10 mouse cellular contexts compared by ENCODE assay signal in genomic region chr11:50371911-50372310, GRCm38 (mm10). TPM values are rescaled to one million over a fixed set of nuclear protein-coding genes. Genes with fewer than 3 reads are reported as not detected.
A peak's percentile ranks its signal among the peaks of the same experiment; 100 is the strongest.
DNase-seq lines count a peak whose midpoint lies in the region; ATAC-seq lines count a peak whose summit lies in the region.
"Had no signal": no experiment of that assay in that cellular context is flagged by ENCODE, and none has a peak within 500 bp of the region (broad histone marks: within the 10 kb centered on the region; RNA-seq: fewer than 3 reads in every experiment).

No protein-coding gene starts in this region.

- H3K9me3 ChIP-seq in heart, embryonic 12.5 days (replicated peaks) = no peaks in the 10 kb centered on the region
- no peaks in the 10 kb centered on the region for H3K9me3 ChIP-seq in embryonic facial prominence, embryonic 11.5 days (replicated peaks; ENCODE audit: control insufficient read depth, low read length)
- H3K9me3 ChIP-seq in hindbrain, embryonic 14.5 days (ENCODE audit: control insufficient read depth, low read length) = no peaks in the 10 kb centered on the region
- no peaks in the 10 kb centered on the region for H3K9me3 ChIP-seq in midbrain, embryonic 11.5 days (ENCODE audit: control insufficient read depth, low read length)

- intact Hi-C loops in heart, postnatal 10 days (cut with DNase I) = no loop called here

- peaks cover 10% of the 10 kb centered on the region for H3K4me1 ChIP-seq in heart, embryonic 12.5 days (replicated peaks)
- no peaks in the 10 kb centered on the region; the same call in 1 of the 2 replicates for H3K4me1 ChIP-seq in embryonic facial prominence, embryonic 11.5 days (ENCODE audit: control insufficient read depth, insufficient read depth, low read length)
- H3K4me1 ChIP-seq in hindbrain, embryonic 14.5 days (replicated peaks; ENCODE audit: control insufficient read depth, insufficient read depth, low read length) = peaks cover 20% of the 10 kb centered on the region; the same call in 1 of the 2 replicates
- peaks cover 23% of the 10 kb centered on the region for H3K4me1 ChIP-seq in midbrain, embryonic 11.5 days (ENCODE audit: control insufficient read depth, insufficient read depth, low read length)

- no peak overlapping the region for H3K4me3 ChIP-seq in heart, embryonic 12.5 days
- no peak overlapping the region for H3K4me3 ChIP-seq in embryonic facial prominence, embryonic 11.5 days (ENCODE audit: low read depth, low read length)
- H3K4me3 ChIP-seq in hindbrain, embryonic 14.5 days (replicated peaks; ENCODE audit: low read length) = peak overlapping the region; percentile 32
- peak overlapping the region; percentile 25; the same call in 1 of the 2 replicates for H3K4me3 ChIP-seq in midbrain, embryonic 11.5 days (ENCODE audit: low read depth, low read length)

- peak overlapping the region; percentile 68 for H3K4me2 ChIP-seq in heart, embryonic 12.5 days
- H3K4me2 ChIP-seq in embryonic facial prominence, embryonic 11.5 days (ENCODE audit: low read depth, low read length) = peak overlapping the region; percentile 29; the same call in 1 of the 2 replicates
- H3K4me2 ChIP-seq in hindbrain, embryonic 14.5 days (replicated peaks) = peak overlapping the region; percentile 72
- H3K4me2 ChIP-seq in midbrain, embryonic 11.5 days = 0 out of 2 replicates have a peak overlapping the region, but pooled peaks have one; percentile 58

- 0 out of 2 replicates have a peak, but pooled peaks cover 3% of the 10 kb centered on the region for H3K27me3 ChIP-seq in heart, embryonic 12.5 days (replicated peaks)
- H3K27me3 ChIP-seq in embryonic facial prominence, embryonic 11.5 days (ENCODE audit: control insufficient read depth, insufficient read depth, low read length) = no peaks in the 10 kb centered on the region
- no peaks in the 10 kb centered on the region for H3K27me3 ChIP-seq in hindbrain, embryonic 14.5 days (ENCODE audit: control insufficient read depth, insufficient read depth, low read length)
- peaks cover 12% of the 10 kb centered on the region for H3K27me3 ChIP-seq in midbrain, embryonic 11.5 days (ENCODE audit: control insufficient read depth, insufficient read depth, low read length)

- DNase-seq in heart, postnatal 10 days = no peak
- no peak for DNase-seq in embryonic facial prominence, embryonic 11.5 days (ENCODE audit: low spot score)
- no peak for DNase-seq in hindbrain, embryonic 14.5 days (ENCODE audit: low spot score)
- peak; percentile 88 for DNase-seq in midbrain, embryonic 11.5 days (ENCODE audit: low spot score, missing footprints)
- DNase-seq in urinary bladder, postnatal 10 days (ENCODE audit: low spot score) = no peak
- no peak for DNase-seq in thymus, postnatal 36 days
- no peak for DNase-seq in right cerebral cortex, postnatal 4 days

- ATAC-seq in heart, embryonic 12.5 days (ENCODE audit: insufficient number of reproducible peaks, low FRiP score) = no peak
- no peak for ATAC-seq in embryonic facial prominence, embryonic 11.5 days (replicated peaks; ENCODE audit: insufficient number of reproducible peaks, low FRiP score, low TSS enrichment, low read depth)
- ATAC-seq in hindbrain, embryonic 14.5 days (ENCODE audit: low FRiP score) = no peak
- ATAC-seq in midbrain, embryonic 11.5 days (ENCODE audit: low FRiP score) = no peak

- 100% methylated on average over 1 of the region's 1 CpGs for WGBS in heart, embryonic 12.5 days
- 93% methylated on average over 1 of the region's 1 CpGs for WGBS in embryonic facial prominence, embryonic 11.5 days
- 97% methylated on average over 1 of the region's 1 CpGs for WGBS in hindbrain, embryonic 14.5 days
- WGBS in midbrain, embryonic 11.5 days = 96% methylated on average over 1 of the region's 1 CpGs

- no peak overlapping the region for H3K9ac ChIP-seq in heart, embryonic 12.5 days
- peak overlapping the region; percentile 51; the same call in 1 of the 2 replicates for H3K9ac ChIP-seq in embryonic facial prominence, embryonic 11.5 days (replicated peaks; ENCODE audit: low read length)
- H3K9ac ChIP-seq in hindbrain, embryonic 14.5 days = peak overlapping the region; percentile 77
- H3K9ac ChIP-seq in midbrain, embryonic 11.5 days (ENCODE audit: low read length) = peak overlapping the region; percentile 78; the same call in 1 of the 2 replicates

- no peak overlapping the region for H3K27ac ChIP-seq in heart, embryonic 12.5 days (ENCODE audit: poor library complexity, severe bottlenecking)
- H3K27ac ChIP-seq in embryonic facial prominence, embryonic 11.5 days (replicated peaks; ENCODE audit: low read depth, low read length) = no peak overlapping the region
- H3K27ac ChIP-seq in hindbrain, embryonic 14.5 days = peak overlapping the region; percentile 94
- H3K27ac ChIP-seq in midbrain, embryonic 11.5 days (ENCODE audit: low read depth, low read length) = no peak overlapping the region

- H3K36me3 ChIP-seq in heart, embryonic 12.5 days = no peaks in the 10 kb centered on the region
- no peaks in the 10 kb centered on the region for H3K36me3 ChIP-seq in embryonic facial prominence, embryonic 11.5 days (replicated peaks; ENCODE audit: control insufficient read depth, insufficient read depth, low read depth, low read length)
- H3K36me3 ChIP-seq in hindbrain, embryonic 14.5 days (replicated peaks; ENCODE audit: control insufficient read depth, insufficient read depth) = no peaks in the 10 kb centered on the region
- H3K36me3 ChIP-seq in midbrain, embryonic 11.5 days (ENCODE audit: control insufficient read depth, insufficient read depth, low read length) = no peaks in the 10 kb centered on the region

RNA-seq across cellular contexts. Expression of gene Hnrnph1, which starts 4.9 kb away (rescaled TPM):
- 255 and 272 TPM in 2 replicates for polyA plus RNA-seq in heart, embryonic 12.5 days (2016; fragmentation: Nextera tagmentation; extraction: Ambion mirVana)
- 100 to 1,000 TPM; 154 to 182 TPM for total RNA-seq in heart, postnatal 10 days (2021)
- polyA plus RNA-seq in embryonic facial prominence, embryonic 11.5 days (2014; fragmentation: Nextera tagmentation; extraction: Ambion mirVana) = 823 and 855 TPM in 2 replicates
- 429 and 439 TPM in 2 replicates for polyA plus RNA-seq in hindbrain, embryonic 14.5 days (2014; fragmentation: Nextera tagmentation; extraction: Ambion mirVana)
- 848 and 902 TPM in 2 replicates for polyA plus RNA-seq in midbrain, embryonic 11.5 days (2014; fragmentation: Nextera tagmentation; extraction: Ambion mirVana)

RNA-seq across cellular contexts. Expression of gene Cby3, which starts 17.6 kb away (rescaled TPM):
- polyA plus RNA-seq in heart, embryonic 12.5 days (2016; fragmentation: Nextera tagmentation; extraction: Ambion mirVana) = 0.26 TPM in 1 of 2 replicates, not detected in the other
- not detected for total RNA-seq in heart, postnatal 10 days (2021)
- polyA plus RNA-seq in embryonic facial prominence, embryonic 11.5 days (2014; fragmentation: Nextera tagmentation; extraction: Ambion mirVana) = not detected in 2 replicates
- 0.68 and 1.3 TPM in 2 replicates for polyA plus RNA-seq in hindbrain, embryonic 14.5 days (2014; fragmentation: Nextera tagmentation; extraction: Ambion mirVana)
- polyA plus RNA-seq in midbrain, embryonic 11.5 days (2014; fragmentation: Nextera tagmentation; extraction: Ambion mirVana) = not detected in 2 replicates
- total RNA-seq: gastrocnemius, postnatal 10 days had no signal
- polyA plus RNA-seq: C2C12 had no signal

RNA-seq across cellular contexts. Expression of gene Canx, which starts 46.4 kb away (rescaled TPM):
- polyA plus RNA-seq in heart, embryonic 12.5 days (2016; fragmentation: Nextera tagmentation; extraction: Ambion mirVana) = 331 and 334 TPM in 2 replicates
- total RNA-seq in heart, postnatal 10 days (2021) = 100 to 1,000 TPM; 270 to 302 TPM
- polyA plus RNA-seq in embryonic facial prominence, embryonic 11.5 days (2014; fragmentation: Nextera tagmentation; extraction: Ambion mirVana) = 247 and 265 TPM in 2 replicates
- 239 and 252 TPM in 2 replicates for polyA plus RNA-seq in hindbrain, embryonic 14.5 days (2014; fragmentation: Nextera tagmentation; extraction: Ambion mirVana)
- 237 and 254 TPM in 2 replicates for polyA plus RNA-seq in midbrain, embryonic 11.5 days (2014; fragmentation: Nextera tagmentation; extraction: Ambion mirVana)

RNA-seq across cellular contexts. Expression of gene Rufy1, which starts 59.0 kb away (rescaled TPM):
- polyA plus RNA-seq in heart, embryonic 12.5 days (2016; fragmentation: Nextera tagmentation; extraction: Ambion mirVana) = 19.6 and 21.8 TPM in 2 replicates
- total RNA-seq in heart, postnatal 10 days (2021) = 10 to 100 TPM; 25.8 to 33.1 TPM
- polyA plus RNA-seq in embryonic facial prominence, embryonic 11.5 days (2014; fragmentation: Nextera tagmentation; extraction: Ambion mirVana) = 22.9 and 24.4 TPM in 2 replicates
- polyA plus RNA-seq in hindbrain, embryonic 14.5 days (2014; fragmentation: Nextera tagmentation; extraction: Ambion mirVana) = 27.0 and 27.7 TPM in 2 replicates
- 24.7 and 27.3 TPM in 2 replicates for polyA plus RNA-seq in midbrain, embryonic 11.5 days (2014; fragmentation: Nextera tagmentation; extraction: Ambion mirVana)

Comparison
In these comparisons a context has a peak if more than half of its experiments do, and no peak if none do; other contexts are left out.
1. H3K4me3 ChIP-seq: peak in hindbrain, embryonic 14.5 days (single experiment) and midbrain, embryonic 11.5 days (single experiment); none in heart, embryonic 12.5 days (single experiment) and embryonic facial prominence, embryonic 11.5 days (single experiment).
2. Peak in every context shown above with its lines, with median percentiles within 50 percentile points of each other: H3K4me2 ChIP-seq.